Mouse (Mus musculus) left cerebral cortex, adult 9 months (tissue): ENCODE measurements around the gene Rexo1.
A peak's percentile ranks its signal among the peaks of the same experiment; 100 is the strongest.
"Not testable (repeated sequence)": the region's sequence is repeated elsewhere in the genome, so short reads cannot be mapped to it uniquely, and the experiment has no call there.

Source experiments
- DNase-seq, 2 experiments: peaks; one replicate each; pipeline ENCODE4 v3.0.0; 2022; ENCODE audit warnings: low spot score in 2 of 2

Gene Rexo1

GRCm38 (mm10) chr10:80561116-80561944, at the start of gene Rexo1:
TSS of gene Rexo1 (minus strand) at chr10:80561560.
- DNase-seq, result peak; percentile 81 to 95

GRCm38 (mm10) chr10:80611024-80611423, 49.7 kb upstream of the Rexo1 start:
- DNase-seq, result no peak

- no peak for DNase-seq
Observed at GRCm38 (mm10) chr10:80610116-80610785, 48.9 kb upstream of the Rexo1 start.

GRCm38 (mm10) chr10:80609269-80609924, 48.0 kb upstream of the Rexo1 start:
- no peak for DNase-seq

- DNase-seq, result no peak
Observed at GRCm38 (mm10) chr10:80608435-80608834, 47.1 kb upstream of the Rexo1 start.

GRCm38 (mm10) chr10:80606737-80607350, 45.5 kb upstream of the Rexo1 start:
- no peak for DNase-seq

- no peak for DNase-seq
Observed at GRCm38 (mm10) chr10:80606306-80606705, 44.9 kb upstream of the Rexo1 start.

- DNase-seq, result not testable (repeated sequence)
Observed at GRCm38 (mm10) chr10:80605721-80606120, 44.4 kb upstream of the Rexo1 start, which contains the start of gene Gm49322. TSS of gene Gm49322 (plus strand) at chr10:80606021.

GRCm38 (mm10) chr10:80604988-80605387, 43.6 kb upstream of the Rexo1 start:
- no peak for DNase-seq

- no peak for DNase-seq
Observed at GRCm38 (mm10) chr10:80604001-80604509, 42.7 kb upstream of the Rexo1 start.

- DNase-seq, result no peak
Observed at GRCm38 (mm10) chr10:80603364-80603763, 42.0 kb upstream of the Rexo1 start.

- DNase-seq, result peak; percentile 92 to 97
Observed at GRCm38 (mm10) chr10:80602698-80603325, 41.5 kb upstream of the Rexo1 start, which contains the start of the genes Scamp4 and Adat3. TSS of gene Scamp4 (plus strand) at chr10:80602872. TSS of gene Adat3 (plus strand) at chr10:80602880.

GRCm38 (mm10) chr10:80596318-80596717, 35.0 kb upstream of the Rexo1 start:
- DNase-seq, result no peak

GRCm38 (mm10) chr10:80589879-80590854, 28.8 kb upstream of the Rexo1 start, which contains the start of gene Abhd17a:
TSS of gene Abhd17a (minus strand) at chr10:80590341.
- peak; percentile 82 to 96 for DNase-seq

GRCm38 (mm10) chr10:80589127-80589878, 27.9 kb upstream of the Rexo1 start:
- DNase-seq, result no peak

- no peak for DNase-seq
Observed at GRCm38 (mm10) chr10:80587305-80587657, 25.9 kb upstream of the Rexo1 start.

- DNase-seq, result no peak
Observed at GRCm38 (mm10) chr10:80586407-80587304, 25.3 kb upstream of the Rexo1 start.

- DNase-seq, result no peak
Observed at GRCm38 (mm10) chr10:80585581-80585980, 24.2 kb upstream of the Rexo1 start.
